In the genomic region with DNA sequence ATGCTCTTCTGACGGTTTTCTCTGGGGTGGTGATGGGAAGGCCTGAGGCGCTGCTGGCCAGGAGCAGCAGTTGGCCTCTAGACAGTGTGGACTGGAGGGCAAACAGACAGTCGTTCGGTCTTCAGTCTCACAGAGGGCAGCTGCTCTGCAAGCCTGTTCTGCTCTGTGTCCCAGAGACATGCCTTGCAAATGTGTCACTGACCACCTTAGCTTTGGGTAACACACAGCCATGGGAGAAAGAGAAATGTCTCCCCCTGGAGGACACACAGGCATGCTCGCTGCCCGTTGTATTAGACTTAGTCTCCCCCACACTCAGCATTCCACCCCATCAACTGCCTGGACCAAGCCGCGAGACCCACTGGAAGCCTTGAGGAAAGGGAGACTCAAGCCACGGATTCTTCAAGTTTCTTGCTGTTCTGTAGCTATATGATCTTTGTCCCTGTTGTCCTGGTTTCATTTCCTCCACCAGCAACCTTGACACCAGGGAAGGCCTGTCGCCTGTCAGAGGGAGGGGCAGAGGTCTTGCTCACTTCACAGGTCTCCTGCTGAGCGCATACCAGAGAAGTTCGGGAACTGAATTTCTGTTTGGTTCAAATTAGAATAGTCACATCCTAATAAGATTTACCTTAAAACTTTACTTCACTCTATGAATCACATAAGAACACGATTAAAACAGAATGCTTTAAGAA, we compare ENCODE assay signal across 1 mouse cellular context.
TF ChIP-seq lines count a peak whose summit lies in the region.

No protein-coding gene starts in this region.

TF ChIP-seq in CH12.LX, 34 proteins besides CTCF, POLR2A, EP300 and RAD21 (continued from another document):
- TF ChIP-seq TBP (conservative IDR thresholded peaks at IDR 0.05; ENCODE audit: low read depth, low read length) (no peak), IRF4 (IDR thresholded peaks at IDR 0.05; ENCODE audit: low read depth, low read length) (peak; percentile 16; the same call in 1 of the 2 replicates), ZMIZ1 (IDR thresholded peaks at IDR 0.05; ENCODE audit: low read depth, low read length) (no peak), UBTF (IDR thresholded peaks at IDR 0.05; ENCODE audit: low read depth, low read length) (no peak), PAX5 (IDR thresholded peaks at IDR 0.05; ENCODE audit: low read length) (no peak), KAT2A (IDR thresholded peaks at IDR 0.05; ENCODE audit: insufficient replicate concordance, low read length) (no peak), MEF2A (IDR thresholded peaks at IDR 0.05; ENCODE audit: borderline replicate concordance, low read depth, low read length) (peak; percentile 58; the same call in 1 of the 2 replicates), USF1 (IDR thresholded peaks at IDR 0.05; ENCODE audit: low read depth, low read length) (no peak)
